Mouse (Mus musculus) macrophage (primary cell): ENCODE measurements around the gene Fa2h. TPM values are rescaled to one million over a fixed set of nuclear protein-coding genes. Genes with fewer than 3 reads are reported as not detected.
A peak's percentile ranks its signal among the peaks of the same experiment; 100 is the strongest.
"Not testable (repeated sequence)": the region's sequence is repeated elsewhere in the genome, so short reads cannot be mapped to it uniquely, and the experiment has no call there.

Source experiments
- H3K27ac ChIP-seq: fragments of 350-480 bp; formaldehyde crosslinking; 2 replicates; pipeline ENCODE4 v1.9.0; 2021
- H3K36me3 ChIP-seq: fragments of 350-480 bp; formaldehyde crosslinking; 2 replicates; pipeline ENCODE4 v1.9.0; 2021; ENCODE audit errors: inconsistent target
- H3K4me3 ChIP-seq: fragments of 350-480 bp; formaldehyde crosslinking; 2 replicates; pipeline ENCODE4 v1.9.0; 2021; ENCODE audit errors: inconsistent target
- H3K79me2 ChIP-seq: fragments of 350-480 bp; formaldehyde crosslinking; 2 replicates; pipeline ENCODE4 v1.9.0; 2021; ENCODE audit errors: inconsistent target
- WGBS: methylation state at CpG from one replicate; pipeline ENCODE4 v1.1.7; 2026; ENCODE audit warnings: inconsistent platforms; ENCODE audit not compliant: missing documents; 5-methylcytosine and 5-hydroxymethylcytosine counted together
- polyA plus RNA-seq: library from polyadenylated mRNA; stranded (reverse); fragments of 250-400 nt; gene quantifications from 3 replicates; pipeline ENCODE4 v1.2.4, GENCODE M21; 2018; ENCODE audit warnings: inconsistent platforms

Gene Fa2h
- polyA plus RNA-seq, 1 experiment from 2014 or later: not detected

DNA sequence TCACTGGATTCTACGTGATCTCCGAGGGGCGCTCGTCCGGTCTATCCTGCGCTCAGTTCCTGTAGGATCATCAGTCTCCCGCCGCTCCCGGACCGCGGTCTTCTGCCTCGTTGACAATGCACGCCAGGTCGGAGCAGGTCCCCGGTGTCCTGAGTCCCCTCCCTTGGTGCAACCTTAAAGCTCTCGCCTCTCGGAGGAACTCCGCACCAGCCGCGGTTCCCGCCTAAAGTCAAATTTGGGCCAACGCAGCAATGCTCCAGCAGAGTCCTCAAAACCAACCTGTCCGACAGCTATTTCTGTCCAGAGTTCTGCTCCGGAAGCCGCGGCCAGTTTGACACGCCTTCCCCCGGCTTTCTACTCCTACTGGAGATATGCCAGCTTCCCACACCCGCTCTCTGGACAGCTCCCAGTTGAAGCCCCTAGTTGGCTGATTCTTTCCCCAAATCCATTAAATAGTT lies 55.7 kb downstream of the Fa2h start, which contains the start of gene Mlkl:
TSS of gene Mlkl (minus strand) at position 288 of the 458 bp plus-strand sequence.
- Histone ChIP-seq H3K4me3 (peak within 1 kb of the TSS; percentile 85), H3K27ac (peak within 1 kb of the TSS; percentile 94), H3K36me3 (peaks cover 10% of the 10 kb centered on the region; the same call in 1 of the 2 replicates), H3K79me2 (peaks cover 44% of the 10 kb centered on the region)
- under 1% methylated on average over 29 of the region's 29 CpGs for WGBS

DNA sequence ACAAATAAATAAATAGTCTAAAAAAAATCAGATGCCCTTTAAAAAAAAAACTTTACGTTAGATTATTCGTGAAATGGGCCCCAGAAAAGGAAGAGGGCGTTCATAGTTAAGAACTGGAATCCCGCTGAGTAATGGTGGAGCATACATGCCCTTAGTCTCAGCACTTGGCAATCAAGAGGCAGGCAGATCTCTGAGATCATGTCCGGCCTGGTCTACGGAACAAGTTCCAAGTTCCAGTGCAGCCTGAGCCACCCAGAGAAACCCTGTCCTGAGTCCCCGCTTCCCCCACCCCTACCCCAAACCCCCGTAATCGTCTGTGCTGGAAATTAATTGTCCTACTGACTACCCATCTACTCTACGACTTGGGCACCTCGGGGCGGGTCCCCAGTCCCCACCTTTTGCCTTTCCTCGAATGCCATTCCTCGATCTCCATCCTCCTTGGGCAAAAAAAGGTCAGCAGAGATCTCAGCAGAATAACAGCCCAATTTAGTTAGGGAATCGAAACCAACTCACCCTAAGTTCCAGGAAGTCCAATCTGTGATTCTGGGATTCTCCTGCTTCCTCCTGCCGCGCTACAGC lies 56.2 kb downstream of the Fa2h start:
- Histone ChIP-seq H3K36me3 (peaks cover 15% of the 10 kb centered on the region; the same call in 1 of the 2 replicates), H3K79me2 (peaks cover 45% of the 10 kb centered on the region), H3K27ac (peak overlapping the region; percentile 94), H3K4me3 (peak overlapping the region; percentile 85)
- WGBS: 0% methylated on average over 16 of the region's 17 CpGs

DNA sequence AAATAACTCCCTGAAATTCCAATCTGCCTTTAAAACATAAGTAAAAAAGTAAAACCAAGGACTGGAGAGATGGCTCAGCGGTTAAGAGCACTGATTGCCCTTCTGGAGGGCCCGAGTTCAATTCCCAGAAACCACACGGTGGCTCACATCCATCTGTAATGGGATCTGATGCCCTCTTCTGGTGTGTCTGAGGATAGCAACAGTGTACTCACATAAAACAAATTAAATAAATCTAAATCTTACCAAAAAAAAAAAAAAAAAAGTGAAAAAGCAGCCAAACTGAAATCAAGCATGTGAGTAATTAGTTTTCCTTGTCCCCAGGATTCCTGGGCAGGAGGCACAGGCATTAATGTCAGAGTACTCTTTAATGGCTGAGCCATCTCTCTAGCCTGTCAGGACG lies 56.9 kb downstream of the Fa2h start:
- peaks cover 21% of the 10 kb centered on the region; the same call in 1 of the 2 replicates for H3K36me3 ChIP-seq
- H3K4me3 ChIP-seq: peak overlapping the region; percentile 85
- peaks cover 45% of the 10 kb centered on the region for H3K79me2 ChIP-seq
- H3K27ac ChIP-seq: peak overlapping the region; percentile 94
- WGBS: 75% methylated on average over 4 of the region's 4 CpGs

- Histone ChIP-seq H3K27ac (no peak overlapping the region), H3K36me3 (peaks cover 51% of the 10 kb centered on the region), H3K4me3 (no peak overlapping the region), H3K79me2 (no peaks in the 10 kb centered on the region)
- 58% methylated on average over 6 of the region's 6 CpGs for WGBS
Observed at GRCm38 (mm10) chr8:111325222-111325790, 68.3 kb downstream of the Fa2h start.

GRCm38 (mm10) chr8:111314729-111315128 lies 78.9 kb downstream of the Fa2h start:
- Histone ChIP-seq H3K4me3 (no peak overlapping the region), H3K27ac (no peak overlapping the region), H3K36me3 (peaks cover 65% of the 10 kb centered on the region), H3K79me2 (no peaks in the 10 kb centered on the region)
- WGBS: 96% methylated on average over 11 of the region's 12 CpGs

DNA sequence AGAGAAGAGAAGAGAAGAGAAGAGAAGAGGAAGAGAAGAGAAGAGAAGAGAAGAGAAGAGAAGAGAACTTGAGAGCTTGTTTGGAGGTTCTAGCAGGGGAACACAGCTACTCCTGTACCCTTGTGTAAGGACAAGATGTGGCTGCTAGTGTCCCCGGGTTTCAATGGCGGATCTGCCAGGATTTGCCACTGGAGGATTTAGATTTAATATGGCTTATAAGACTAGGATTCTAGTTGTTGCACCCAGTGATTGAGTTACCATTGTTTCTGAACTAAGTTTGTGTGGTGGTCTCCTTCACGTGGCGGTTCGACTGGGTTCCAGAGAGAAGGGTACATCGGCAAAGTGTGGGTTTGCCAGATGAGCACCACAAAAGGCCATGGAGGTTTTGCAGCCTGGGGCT lies 79.7 kb downstream of the Fa2h start:
- WGBS: 98% methylated on average over 6 of the region's 6 CpGs

DNA sequence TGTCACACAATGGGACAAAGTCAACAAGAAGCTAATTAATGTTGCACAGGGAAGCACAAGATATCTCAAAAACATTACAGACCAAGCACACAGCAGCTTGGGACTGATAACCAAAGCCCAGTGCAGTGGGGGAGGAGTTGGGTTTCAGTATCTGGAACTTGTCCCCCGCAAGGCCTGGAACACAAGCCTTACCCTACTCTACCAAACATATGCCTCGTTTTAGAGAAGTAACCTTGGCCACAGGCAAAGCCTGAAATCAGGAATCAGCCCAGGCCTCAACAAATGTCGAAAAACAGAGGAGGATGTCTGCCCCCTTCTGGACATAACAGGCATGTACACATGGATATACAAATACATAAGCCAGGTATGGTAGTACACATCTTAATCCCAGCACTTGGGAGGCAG lies 80.9 kb downstream of the Fa2h start:
- Histone ChIP-seq H3K4me3 (no peak overlapping the region), H3K79me2 (no peaks in the 10 kb centered on the region), H3K27ac (no peak overlapping the region), H3K36me3 (peaks cover 48% of the 10 kb centered on the region)
- 75% methylated on average over 2 of the region's 3 CpGs for WGBS

More for the DNA sequence above, 79.7 kb downstream of the Fa2h start:
- H3K79me2 ChIP-seq, H3K4me3 ChIP-seq, H3K27ac ChIP-seq: not testable (repeated sequence)
- peaks cover 57% of the 10 kb centered on the region for H3K36me3 ChIP-seq

DNA sequence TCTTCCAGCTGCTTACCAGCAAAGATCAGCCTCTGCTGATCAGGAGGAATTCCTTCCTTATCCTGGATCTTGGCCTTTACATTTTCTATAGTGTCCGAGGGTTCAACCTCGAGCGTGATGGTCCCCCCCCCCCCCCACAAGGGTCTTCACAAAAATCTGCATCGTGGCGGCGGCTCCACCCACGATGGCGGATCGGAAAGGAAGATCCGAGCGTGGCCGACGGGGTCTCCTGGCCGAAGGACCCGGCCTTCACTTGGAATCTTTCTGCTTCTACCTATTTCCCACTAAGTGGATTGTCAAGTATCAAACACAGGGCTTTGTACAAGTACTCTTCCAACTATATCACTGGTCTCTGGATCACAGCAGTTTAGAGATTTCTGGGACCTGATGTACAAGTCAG lies 83.6 kb downstream of the Fa2h start:
- peaks cover 29% of the 10 kb centered on the region for H3K36me3 ChIP-seq
- WGBS: 95% methylated on average over 10 of the region's 15 CpGs
- H3K4me3 ChIP-seq, H3K27ac ChIP-seq, H3K79me2 ChIP-seq: not testable (repeated sequence)

DNA sequence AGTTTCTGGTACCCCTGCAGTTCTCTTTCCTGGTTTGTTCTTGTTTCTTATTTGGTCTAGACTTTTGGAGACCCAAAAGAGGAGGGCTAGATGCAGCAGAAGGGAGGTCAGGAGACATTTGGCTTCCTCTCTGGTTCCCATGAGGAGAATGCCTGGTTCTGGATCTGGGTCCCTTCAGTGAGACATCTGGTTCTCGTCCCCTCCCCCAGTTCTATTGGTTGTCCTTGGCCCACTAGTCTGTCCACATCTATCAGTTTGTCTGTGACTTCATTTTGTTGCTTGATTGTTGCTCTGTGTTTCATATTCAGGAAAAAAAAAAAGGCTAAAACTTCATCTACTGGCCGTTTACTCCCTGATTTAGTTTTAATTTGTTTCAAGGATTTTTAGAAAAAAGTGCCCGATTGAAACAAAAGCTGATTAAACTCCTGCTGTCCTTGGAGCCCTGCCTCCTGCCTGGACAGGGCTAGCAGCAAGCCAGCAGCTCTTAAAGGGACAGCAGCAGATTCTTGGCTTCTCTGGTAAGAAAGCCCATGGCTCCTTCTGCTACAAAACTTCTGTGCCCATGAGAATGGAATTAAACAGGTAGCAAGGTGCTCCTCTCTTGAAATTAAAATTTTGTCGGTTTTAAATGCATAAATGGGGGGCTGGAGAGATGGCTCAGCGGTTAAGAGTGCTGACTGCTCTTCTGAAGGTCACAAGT lies 88.4 kb downstream of the Fa2h start:
- no peaks in the 10 kb centered on the region for H3K79me2 ChIP-seq
- H3K4me3 ChIP-seq: no peak overlapping the region
- WGBS: 79% methylated on average over 5 of the region's 5 CpGs
- 0 out of 2 replicates have a peak, but pooled peaks cover under 1% of the 10 kb centered on the region for H3K36me3 ChIP-seq
- H3K27ac ChIP-seq: no peak overlapping the region

DNA sequence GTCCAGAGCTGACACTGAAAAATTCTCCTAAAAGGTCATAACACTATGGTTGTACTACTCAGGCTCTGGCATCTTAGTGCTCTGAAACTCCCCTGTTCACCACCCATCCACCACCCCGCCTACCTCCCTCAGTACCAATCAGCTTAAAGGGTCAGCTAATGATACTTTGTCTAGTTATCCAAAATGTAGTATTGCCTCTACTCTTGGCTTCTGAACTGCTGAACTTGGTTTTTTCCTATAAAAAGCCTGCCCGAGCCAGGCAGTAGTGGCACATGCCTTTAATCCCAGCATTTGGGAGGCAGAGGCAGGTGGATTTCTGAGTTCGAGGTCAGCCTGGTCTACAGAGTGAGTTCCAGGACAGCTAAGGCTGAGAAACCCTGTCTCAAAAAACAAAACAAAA lies 89.3 kb downstream of the Fa2h start:
- H3K4me3 ChIP-seq: no peak overlapping the region
- H3K27ac ChIP-seq: no peak overlapping the region
- WGBS: 97% methylated on average over 3 of the region's 3 CpGs
- H3K36me3 ChIP-seq: no peaks in the 10 kb centered on the region
- H3K79me2 ChIP-seq: peaks cover 4% of the 10 kb centered on the region

- 86% methylated on average over 5 of the region's 5 CpGs for WGBS
- H3K4me3 ChIP-seq, H3K27ac ChIP-seq, H3K36me3 ChIP-seq: not testable (repeated sequence)
- H3K79me2 ChIP-seq: peaks cover 15% of the 10 kb centered on the region
Observed at GRCm38 (mm10) chr8:111303076-111303803, 90.4 kb downstream of the Fa2h start.

GRCm38 (mm10) chr8:111300597-111301546 lies 92.8 kb downstream of the Fa2h start:
- 45% methylated on average over 11 of the region's 11 CpGs for WGBS

DNA sequence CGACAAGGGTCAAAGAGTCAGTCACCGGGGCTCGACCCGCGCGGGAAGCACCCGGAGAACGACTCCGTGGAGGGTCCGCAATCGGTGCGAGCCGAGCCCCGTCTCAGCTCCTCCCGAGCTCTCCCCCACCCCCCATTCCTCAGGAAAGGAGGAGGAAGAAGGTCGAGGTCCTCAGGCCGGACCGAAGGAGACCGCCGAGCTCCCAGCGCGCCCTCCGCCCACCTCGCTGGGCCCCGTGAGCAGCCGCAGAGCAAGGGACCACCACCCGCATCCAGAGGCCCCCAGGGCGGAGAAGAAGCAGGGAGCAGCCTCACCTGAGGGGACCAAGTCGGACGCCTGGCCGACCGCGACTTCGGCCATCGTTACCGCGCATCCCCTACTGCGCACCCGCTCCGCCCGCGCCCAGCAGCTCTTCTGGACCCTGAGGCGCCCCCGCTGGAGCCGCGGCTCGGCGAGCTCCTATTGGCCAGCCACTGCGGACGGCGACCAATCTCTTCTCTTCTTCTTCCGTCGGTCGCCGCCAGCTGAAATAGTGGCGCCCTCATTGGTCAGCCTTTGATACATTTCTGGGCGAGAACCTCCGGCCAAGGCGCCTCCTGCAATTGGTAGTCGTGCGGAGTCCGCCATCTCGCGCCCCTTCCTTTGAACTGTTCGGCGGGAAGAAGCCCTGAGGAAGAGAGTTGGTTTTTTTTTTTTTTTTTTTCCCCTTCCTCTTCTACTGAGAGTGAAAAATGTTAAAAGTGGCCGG lies 93.6 kb downstream of the Fa2h start, which contains the start of gene Rfwd3:
TSS of gene Rfwd3 (minus strand) at position 402 of the 748 bp plus-strand sequence.
- Histone ChIP-seq H3K27ac (peak within 1 kb of the TSS; percentile 69), H3K4me3 (peak within 1 kb of the TSS; percentile 89), H3K79me2 (peaks cover 48% of the 10 kb centered on the region), H3K36me3 (no peaks in the 10 kb centered on the region)
- WGBS: 2% methylated on average over 66 of the region's 67 CpGs

More at GRCm38 (mm10) chr8:111300597-111301546, 92.8 kb downstream of the Fa2h start:
- Histone ChIP-seq H3K27ac (peak overlapping the region; percentile 29), H3K79me2 (peaks cover 39% of the 10 kb centered on the region), H3K4me3 (peak overlapping the region; percentile 12; the same call in 1 of the 2 replicates), H3K36me3 (no peaks in the 10 kb centered on the region)
